Mouse (Mus musculus) erythroblast, embryonic 14.5 days (primary cell): ENCODE data around the gene 6030445D17Rik.

ENCODE experiments used
- GATA1 ChIP-seq: IDR thresholded peaks from 2 replicates; pipeline ENCODE4 v1.6.1; 2012; ENCODE audit warnings: low read length, inconsistent platforms, mixed read lengths
- TAL1 ChIP-seq: IDR thresholded peaks from 3 replicates; pipeline ENCODE4 v1.6.1; 2012; ENCODE audit warnings: low read length, inconsistent platforms, mixed read lengths

DNA sequence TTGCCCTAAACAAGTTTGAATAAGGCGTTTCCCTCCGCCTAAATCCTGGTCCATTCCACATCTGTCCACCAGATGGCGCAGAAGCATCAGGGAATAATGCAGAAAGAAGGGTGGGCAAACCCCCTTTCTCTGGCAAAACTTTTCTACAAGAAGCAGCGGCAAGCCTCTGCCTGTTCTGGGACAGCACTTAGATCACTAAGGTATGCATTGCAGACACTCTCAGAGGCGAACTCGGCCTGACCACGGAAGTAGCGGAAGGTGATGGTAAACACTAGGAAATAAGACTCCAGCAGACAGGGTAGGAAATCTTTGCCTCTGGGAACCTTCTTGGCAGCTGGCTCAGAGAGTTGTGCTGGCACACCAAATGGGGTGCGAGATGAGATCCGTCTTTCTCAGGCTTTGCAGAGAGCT is 7.2 kb upstream of the 6030445D17Rik start:
- TF ChIP-seq GATA1 (no peak), TAL1 (no peak)
